Mouse (Mus musculus): ENCODE measurements around the gene Hes2.

Gene Hes2

GRCm38 (mm10) chr4:152160748-152161147, 2.1 kb downstream of the Hes2 start:
- DNase-seq: no peak

GRCm38 (mm10) chr4:152161601-152162000, 2.9 kb downstream of the Hes2 start:
- DNase-seq: no peak

- no peak for DNase-seq
These were observed 4.1 kb downstream of the Hes2 start for GRCm38 (mm10) chr4:152162748-152163147.

DNA sequence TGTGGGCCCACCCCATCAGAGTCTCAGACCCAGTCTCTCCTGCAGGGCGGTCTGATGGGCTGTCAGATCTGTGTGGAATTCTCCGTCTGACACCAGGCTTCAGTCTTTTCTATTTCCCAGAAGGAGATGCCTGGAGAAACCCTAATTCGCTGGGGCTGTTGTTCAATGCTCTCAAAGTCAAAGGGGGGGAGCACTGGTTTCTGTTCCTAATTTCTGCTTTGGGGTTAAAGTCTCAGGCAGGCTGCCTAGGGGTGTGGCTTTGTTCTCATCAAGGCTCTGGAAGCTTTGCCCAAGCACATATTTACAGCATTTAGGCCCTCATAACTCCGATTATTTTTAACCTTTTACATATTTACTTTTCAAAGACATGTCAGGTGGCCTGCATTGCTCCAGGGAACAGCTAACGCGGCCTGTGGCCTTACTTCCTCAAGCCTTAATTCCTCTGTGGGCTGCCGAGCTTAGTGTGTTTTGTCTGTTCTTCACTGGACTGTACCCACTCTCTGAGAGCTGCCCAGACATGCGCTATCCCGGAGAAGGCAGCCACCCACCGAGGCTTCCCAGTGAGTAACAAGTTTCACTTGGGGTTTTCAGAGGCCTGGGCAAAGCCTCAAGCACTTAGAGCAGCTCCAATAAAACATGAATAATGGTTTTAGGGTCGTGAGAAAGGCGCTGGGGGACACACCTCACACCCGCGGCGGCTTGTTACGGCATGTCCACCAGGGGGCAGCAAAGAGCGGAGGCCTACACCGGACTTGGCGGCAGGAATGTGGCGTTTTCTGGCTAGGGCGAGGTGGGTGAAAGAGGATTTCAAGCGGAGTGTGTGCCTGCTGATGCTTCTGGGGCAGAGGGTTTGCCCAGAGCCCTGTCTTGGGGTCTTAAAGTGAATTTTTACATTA, 6.6 kb downstream of the Hes2 start:
- peak; percentile 95 for DNase-seq

DNA sequence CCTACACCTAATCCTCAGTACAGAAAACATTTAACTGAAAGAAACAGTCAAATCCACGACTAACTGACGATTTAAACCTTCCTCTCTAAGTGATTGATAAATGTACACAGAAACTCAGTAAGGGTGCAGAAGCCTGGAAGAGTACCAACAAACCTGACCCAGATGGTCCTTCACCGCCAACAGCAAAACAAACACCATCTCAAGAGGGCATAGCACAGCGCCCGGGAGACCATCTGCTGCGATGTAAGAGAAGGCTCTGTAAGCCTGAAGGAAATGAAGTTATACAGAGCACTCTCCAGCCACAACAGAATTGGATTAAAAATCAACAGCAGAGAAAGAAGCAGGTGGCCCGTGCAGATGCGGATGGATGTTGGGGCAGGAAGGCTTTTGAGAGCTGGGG, 9.4 kb downstream of the Hes2 start:
- no peak for DNase-seq

- DNase-seq: no peak
These were observed 10.4 kb downstream of the Hes2 start for GRCm38 (mm10) chr4:152169103-152169502.

- no peak for DNase-seq
These were observed 11.6 kb downstream of the Hes2 start for GRCm38 (mm10) chr4:152170286-152170685.

DNA sequence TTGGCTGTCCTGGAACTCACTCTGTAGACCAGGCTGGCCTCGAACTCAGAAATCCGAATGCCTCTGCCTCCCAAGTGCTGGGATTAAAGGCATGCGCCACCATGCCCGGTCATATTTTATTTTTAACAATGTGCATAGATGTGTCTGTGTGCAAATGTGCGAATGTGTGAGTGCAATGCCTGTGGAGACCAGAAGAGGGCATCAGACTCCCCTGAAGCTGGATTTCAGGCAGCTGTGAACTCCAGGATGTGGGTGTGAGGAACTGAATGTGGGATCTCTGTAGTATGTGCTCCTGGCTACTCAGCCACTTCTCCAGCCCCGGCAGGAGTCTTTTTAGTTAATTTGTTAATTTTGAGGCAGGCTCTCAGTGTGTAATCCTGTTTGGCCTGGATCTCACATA, 12.9 kb downstream of the Hes2 start:
- DNase-seq: no peak

DNA sequence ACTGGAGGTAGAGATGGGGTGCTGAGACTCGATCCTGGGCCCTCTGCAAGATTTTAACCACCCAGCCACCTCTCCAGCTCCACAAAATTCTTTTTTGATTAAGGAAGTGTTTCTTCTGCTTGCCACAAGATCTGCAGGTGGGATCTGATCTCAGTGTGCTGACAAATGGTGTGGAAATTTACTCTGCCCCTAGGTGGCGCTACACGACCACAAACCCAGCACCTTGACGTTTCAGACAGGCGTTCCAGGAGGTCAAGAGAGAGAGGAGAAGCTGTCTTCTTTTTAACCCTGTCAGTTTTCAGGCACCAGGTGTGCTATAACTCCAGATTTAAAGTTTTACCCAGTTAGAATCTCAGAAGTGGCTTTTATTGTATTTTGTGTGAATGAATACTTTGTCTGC, 14.4 kb downstream of the Hes2 start:
- peak; percentile 95 for DNase-seq

- DNase-seq: no peak
These were observed 15.3 kb downstream of the Hes2 start for GRCm38 (mm10) chr4:152173956-152174355.

DNA sequence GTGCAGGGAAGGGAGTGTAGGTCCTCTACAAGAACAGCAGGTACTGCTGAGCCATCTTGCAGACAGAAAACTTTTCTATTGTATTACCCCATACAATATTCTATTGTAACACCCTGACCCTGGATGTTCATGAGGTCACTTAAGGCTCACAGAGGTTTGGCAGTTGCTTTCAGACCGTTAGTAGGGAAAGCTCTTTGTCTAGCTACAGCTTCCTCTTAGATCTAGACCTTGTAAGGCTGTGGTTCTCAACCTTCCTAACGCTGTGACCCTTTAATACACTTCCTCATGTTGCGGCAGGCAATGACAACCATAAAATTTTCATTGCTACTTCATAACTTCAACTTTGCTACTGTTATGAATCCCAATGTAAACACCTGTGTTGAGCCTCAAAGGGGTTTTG, 18.0 kb downstream of the Hes2 start:
- no peak for DNase-seq

- DNase-seq: no peak
These were observed 18.5 kb downstream of the Hes2 start for GRCm38 (mm10) chr4:152177174-152177536.

DNA sequence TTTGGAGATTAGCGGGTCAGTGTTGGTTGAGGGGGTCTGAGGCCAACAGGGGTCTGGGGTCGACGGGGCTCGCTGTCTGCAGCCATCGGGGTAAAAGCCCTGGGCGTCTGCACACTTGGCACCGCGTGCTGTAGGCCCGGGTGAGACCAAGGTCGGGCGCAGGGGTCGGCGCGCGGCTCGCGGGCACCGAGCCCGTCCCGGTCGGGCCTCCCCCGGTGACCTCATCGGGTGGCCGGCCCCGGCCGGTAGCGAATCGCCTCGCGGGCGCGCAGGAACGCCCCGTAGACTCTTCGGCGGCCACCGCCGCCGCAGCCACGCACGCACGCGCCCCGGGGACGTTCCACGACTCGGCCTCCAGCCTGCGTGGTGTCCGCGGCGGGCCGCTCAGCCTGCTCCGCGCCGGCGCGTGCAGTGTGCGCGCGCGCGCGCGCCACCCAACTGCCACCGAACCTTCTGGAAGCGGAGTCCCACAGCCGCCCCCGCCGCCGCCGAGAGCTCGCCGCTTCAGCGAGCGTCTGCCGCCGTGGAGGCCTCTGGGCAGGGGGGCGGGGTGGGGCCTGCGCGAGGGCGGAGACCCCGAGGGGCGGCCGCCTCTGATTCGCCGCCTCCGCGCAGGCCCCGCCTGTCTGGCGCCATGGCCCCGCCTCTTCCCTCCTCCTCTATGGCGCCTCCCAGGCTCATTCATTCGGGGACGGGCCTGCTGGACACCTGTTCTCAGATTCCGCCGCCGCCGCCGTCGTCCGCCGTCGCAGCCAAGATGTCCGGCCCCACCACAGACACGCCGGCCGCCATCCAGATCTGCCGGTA, 19.1 kb downstream of the Hes2 start, which contains the start of gene Acot7:
TSS of gene Acot7 (plus strand) at position 598 of the 807 bp plus-strand sequence.
- DNase-seq: peak; percentile 99

- DNase-seq: peak; percentile 96
These were observed 19.7 kb downstream of the Hes2 start for GRCm38 (mm10) chr4:152178344-152178864.

DNA sequence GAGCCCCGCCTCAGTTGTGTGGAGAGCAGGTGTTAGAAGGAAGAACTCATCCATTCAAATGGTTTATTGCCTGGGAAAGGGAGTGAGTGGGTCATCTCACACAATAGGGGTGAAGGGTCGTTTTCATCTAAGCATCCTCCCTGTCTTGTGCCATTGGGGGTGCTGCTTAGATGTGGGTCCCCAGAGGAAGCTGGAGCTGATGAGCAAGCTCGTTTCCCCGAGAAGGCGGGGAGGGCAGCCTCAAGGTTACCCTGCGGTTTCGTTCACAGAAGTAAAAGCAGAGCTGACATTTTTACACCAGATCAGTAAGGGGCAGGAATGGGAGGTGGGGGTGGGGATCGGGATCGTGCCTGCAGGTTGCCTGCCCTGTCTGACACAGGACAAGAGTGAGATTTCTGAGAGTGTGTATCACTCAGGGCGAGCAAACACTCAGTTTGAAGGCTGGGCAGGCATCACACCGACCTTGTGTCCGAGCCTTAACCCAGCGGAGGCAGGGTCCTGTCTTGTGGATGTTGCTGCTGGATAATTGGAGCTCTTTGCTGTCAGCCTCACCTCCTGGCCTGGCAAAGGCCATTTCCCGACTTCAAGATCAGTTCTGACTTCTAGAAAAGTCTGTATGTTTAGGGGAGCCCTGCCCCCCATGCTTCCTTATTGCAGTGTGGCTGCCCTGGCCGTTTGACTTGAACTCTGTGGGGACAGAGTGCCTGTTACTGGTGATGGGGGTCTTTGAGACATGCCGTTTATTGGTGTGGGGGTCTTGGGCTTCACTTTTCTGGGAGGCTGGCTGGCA, 20.4 kb downstream of the Hes2 start:
- no peak for DNase-seq

DNA sequence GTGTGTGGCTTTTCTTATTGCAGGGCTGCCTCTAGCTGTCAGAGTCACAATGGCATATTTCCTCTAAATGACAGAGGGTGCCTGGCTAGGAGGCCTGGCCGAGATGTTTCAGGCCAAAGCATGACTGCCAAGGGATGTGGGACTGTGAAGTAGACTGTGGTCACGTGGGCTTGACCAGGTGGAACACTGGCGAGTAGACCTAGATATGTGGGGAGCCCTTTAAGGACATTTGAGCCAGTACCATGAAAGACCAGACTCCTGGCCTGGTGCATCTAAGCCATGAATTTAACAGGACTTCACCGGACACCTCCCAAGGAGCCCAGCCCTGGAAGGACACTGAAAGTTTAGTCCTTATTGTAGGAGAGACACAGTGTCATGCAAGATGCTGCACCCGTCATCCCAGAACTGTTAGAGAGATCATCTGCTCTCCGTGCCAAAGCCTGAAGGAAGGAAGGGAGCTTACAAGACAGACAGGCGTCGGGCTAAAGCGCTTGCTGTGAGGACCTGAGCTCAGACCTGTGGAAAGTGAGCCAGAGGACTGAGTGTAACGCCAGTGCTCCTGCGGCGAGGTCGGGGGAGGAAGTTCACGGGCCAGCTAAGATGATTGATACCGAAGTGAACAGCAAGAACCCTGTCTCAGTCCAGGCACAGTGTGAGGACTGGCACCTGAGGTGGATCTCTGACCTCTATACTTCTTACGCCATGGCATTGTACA, 21.4 kb downstream of the Hes2 start:
- peak; percentile 95 for DNase-seq

DNA sequence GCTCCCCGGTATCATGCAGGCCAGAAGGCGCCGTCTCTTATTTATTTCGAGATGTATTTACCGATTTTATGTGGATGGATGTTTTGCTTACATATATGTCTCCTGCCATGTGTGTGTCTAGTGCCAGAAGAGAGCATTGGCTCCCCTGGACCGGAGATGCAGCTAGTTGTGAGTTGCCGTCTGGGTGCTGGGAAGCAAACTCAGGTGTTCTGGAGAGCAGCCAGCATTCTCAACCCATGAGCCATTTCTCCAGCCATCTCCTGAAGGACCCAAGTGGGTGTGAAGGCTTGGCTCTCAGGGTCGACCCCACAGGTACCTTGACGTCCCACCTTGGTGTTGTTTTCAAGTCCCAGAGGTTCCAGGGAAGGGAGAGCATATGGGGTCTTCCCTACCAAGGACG, 23.5 kb downstream of the Hes2 start:
- DNase-seq: no peak

DNA sequence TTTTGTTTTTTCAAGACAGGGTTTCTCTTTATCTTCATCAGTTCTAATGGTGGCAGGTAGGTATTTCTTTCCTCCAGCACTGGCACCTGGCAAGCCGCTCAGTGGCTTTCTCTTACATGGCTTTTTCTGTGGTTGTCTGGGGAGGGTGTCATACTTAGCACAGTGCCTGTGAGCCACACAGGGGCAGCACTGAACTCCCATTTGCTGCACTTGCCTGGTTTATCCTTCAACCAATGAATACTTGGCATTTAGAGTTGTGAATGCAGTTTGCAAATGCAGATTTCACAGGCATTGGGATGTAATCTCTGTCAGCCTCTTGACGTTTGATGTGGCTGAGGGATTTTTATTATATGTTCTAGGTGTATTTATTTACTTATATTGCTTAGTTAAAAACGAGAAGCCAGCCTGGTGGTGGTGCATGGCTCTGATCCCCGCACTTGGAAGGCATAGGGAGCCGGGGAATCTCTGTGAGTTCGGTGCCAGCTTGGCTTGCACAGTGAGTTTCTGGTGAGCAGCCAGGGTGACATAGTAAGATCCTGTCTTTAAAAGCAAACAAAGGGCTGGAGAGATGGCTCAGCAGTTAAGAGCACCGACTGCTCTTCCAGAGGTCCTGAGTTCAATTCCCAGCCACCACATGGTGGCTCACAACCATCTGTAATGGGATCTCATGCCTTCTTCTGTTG, 25.8 kb downstream of the Hes2 start:
- DNase-seq: peak; percentile 91

DNA sequence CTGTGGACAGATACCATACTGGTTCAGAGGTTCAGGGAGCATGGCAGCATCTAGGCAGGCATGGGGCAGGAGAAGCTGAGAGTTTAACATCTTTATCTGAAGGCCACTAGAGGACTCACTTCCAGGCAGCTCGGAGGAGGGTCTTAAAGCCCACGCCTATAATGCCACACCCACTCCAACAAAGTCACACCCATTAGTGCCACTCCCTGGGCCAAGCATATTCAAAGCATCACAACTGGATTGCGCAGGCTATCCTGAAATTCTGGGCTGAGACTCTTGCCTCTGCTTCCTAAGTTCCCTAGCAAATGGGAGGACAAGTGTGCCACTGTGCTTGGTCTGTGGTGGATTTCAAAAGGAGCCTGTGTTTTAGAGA, 26.5 kb downstream of the Hes2 start:
- peak; percentile 95 for DNase-seq

GRCm38 (mm10) chr4:152185510-152186204, 27.0 kb downstream of the Hes2 start:
- DNase-seq: peak; percentile 98
